Mouse (Mus musculus) MEL (cell line): Measurements from ENCODE around the gene Gm6899. TPM values are rescaled to one million over a fixed set of nuclear protein-coding genes. Genes with fewer than 3 reads are reported as not detected.

Experiments
- DNase-seq: peaks from one replicate; pipeline ENCODE4 v3.0.0; 2011; ENCODE audit warnings: low read depth, low spot score
- H3K27ac ChIP-seq: 2 replicates; pipeline ENCODE4 v1.5.1; 2012; ENCODE audit warnings: low read depth, mild to moderate bottlenecking, control low read depth, low read length, moderate library complexity; ENCODE audit not compliant: control insufficient read depth
- H3K27me3 ChIP-seq, 2 experiments: fragments of 150-350 bp in 1 of 2; sonication (generic) in 1 of 2; 2 replicates each; pipeline ENCODE4 v1.6.1; 2012; ENCODE audit warnings: low read length in 2 of 2, mild to moderate bottlenecking in 2 of 2, improper control_type of control experiment in 1 of 2, moderate library complexity in 1 of 2; ENCODE audit not compliant: insufficient read depth in 2 of 2, control insufficient read depth in 1 of 2
- H3K36me3 ChIP-seq, 2 experiments: 2 replicates each; pipeline ENCODE4 v1.6.1; 2012 to 2014; ENCODE audit warnings: low read length in 2 of 2, improper control_type of control experiment in 1 of 2, inconsistent platforms in 1 of 2, mild to moderate bottlenecking in 1 of 2; ENCODE audit not compliant: insufficient read depth in 2 of 2, control insufficient read depth in 1 of 2
- H3K4me1 ChIP-seq, 2 experiments: fragments of 150-350 bp in 1 of 2; sonication (generic) in 1 of 2; 2 replicates each; pipeline ENCODE4 v1.6.1; 2012; ENCODE audit warnings: low read length in 2 of 2, improper control_type of control experiment in 1 of 2, mild to moderate bottlenecking in 1 of 2; ENCODE audit not compliant: insufficient read depth in 2 of 2, control insufficient read depth in 1 of 2
- H3K4me3 ChIP-seq, 2 experiments: fragments of 150-350 bp in 1 of 2; sonication (generic) in 1 of 2; 2 replicates each; pipeline ENCODE4 v1.5.1; 2012; ENCODE audit warnings: low read depth in 2 of 2, low read length in 2 of 2, mild to moderate bottlenecking in 2 of 2, moderate library complexity in 2 of 2, control low read depth in 1 of 2, improper control_type of control experiment in 1 of 2; ENCODE audit not compliant: control insufficient read depth in 1 of 2, insufficient read depth in 1 of 2
- H3K79me2 ChIP-seq: 2 replicates; pipeline ENCODE4 v1.6.1; 2012; ENCODE audit warnings: mild to moderate bottlenecking, low read length, moderate library complexity; ENCODE audit not compliant: control insufficient read depth, poor library complexity, insufficient read depth
- H3K9ac ChIP-seq: 2 replicates; pipeline ENCODE4 v1.6.1; 2012; ENCODE audit warnings: low read depth, mild to moderate bottlenecking, control low read depth, low read length, moderate library complexity; ENCODE audit not compliant: control insufficient read depth, poor library complexity, severe bottlenecking
- H3K9me3 ChIP-seq: fragments of 150-350 bp; sonication (generic); replicated peaks from 2 replicates; pipeline ENCODE4 v1.6.1; 2012; ENCODE audit warnings: mild to moderate bottlenecking, low read length, improper control_type of control experiment, moderate library complexity; ENCODE audit not compliant: insufficient read depth
- CHD1 ChIP-seq: IDR thresholded peaks from 2 replicates; pipeline ENCODE4 v1.6.1; 2012; ENCODE audit warnings: low read depth, mild to moderate bottlenecking, inconsistent platforms, low read length, improper control_type of control experiment
- CHD2 ChIP-seq: IDR thresholded peaks from 2 replicates; pipeline ENCODE4 v1.6.1; 2011; ENCODE audit warnings: low read length, improper control_type of control experiment
- E2F4 ChIP-seq: IDR thresholded peaks from 2 replicates; pipeline ENCODE4 v1.6.1; 2011; ENCODE audit warnings: low read depth, low read length, improper control_type of control experiment, borderline replicate concordance
- ELF1 ChIP-seq: IDR thresholded peaks from 2 replicates; pipeline ENCODE4 v1.6.1; 2014; ENCODE audit warnings: low read depth, mild to moderate bottlenecking, inconsistent platforms, low read length, improper control_type of control experiment, moderate library complexity
- EP300 ChIP-seq, 2 experiments: IDR thresholded peaks; 2 replicates each; pipeline ENCODE4 v1.6.1; 2011; ENCODE audit warnings: improper control_type of control experiment in 2 of 2, low read length in 2 of 2, low read depth in 1 of 2, mild to moderate bottlenecking in 1 of 2
- ETS1 ChIP-seq: IDR thresholded peaks from 2 replicates; pipeline ENCODE4 v1.6.1; 2012; ENCODE audit warnings: low read depth, mild to moderate bottlenecking, inconsistent platforms, low read length, improper control_type of control experiment, moderate library complexity
- GATA1 ChIP-seq: IDR thresholded peaks from 2 replicates; pipeline ENCODE4 v1.6.1; 2011; ENCODE audit warnings: low read depth, low read length, improper control_type of control experiment
- MAX ChIP-seq: IDR thresholded peaks from 2 replicates; pipeline ENCODE4 v1.6.1; 2011; ENCODE audit warnings: low read length, improper control_type of control experiment
- MEF2A ChIP-seq: IDR thresholded peaks from 2 replicates; pipeline ENCODE4 v1.6.1; 2014; ENCODE audit warnings: low read depth, mild to moderate bottlenecking, inconsistent platforms, low read length, improper control_type of control experiment; ENCODE audit not compliant: poor library complexity, insufficient replicate concordance, severe bottlenecking; ENCODE audit errors: extremely low read depth
- MYC ChIP-seq: IDR thresholded peaks from 2 replicates; pipeline ENCODE4 v1.6.1; 2011; ENCODE audit warnings: low read depth, mild to moderate bottlenecking, low read length, improper control_type of control experiment, moderate library complexity
- NELFE ChIP-seq: IDR thresholded peaks from 2 replicates; pipeline ENCODE4 v1.6.1; 2011; ENCODE audit warnings: low read depth, low read length, improper control_type of control experiment
- POLR2AphosphoS2 ChIP-seq: IDR thresholded peaks from 2 replicates; pipeline ENCODE4 v1.6.1; 2011; ENCODE audit warnings: low read length, improper control_type of control experiment
- RCOR1 ChIP-seq: IDR thresholded peaks from 2 replicates; pipeline ENCODE4 v1.6.1; 2012; ENCODE audit warnings: low read depth, mild to moderate bottlenecking, inconsistent platforms, low read length, improper control_type of control experiment
- SIN3A ChIP-seq: IDR thresholded peaks from 2 replicates; pipeline ENCODE4 v1.6.1; 2012; ENCODE audit warnings: low read length, improper control_type of control experiment, inconsistent platforms
- TAL1 ChIP-seq: IDR thresholded peaks from 2 replicates; pipeline ENCODE4 v1.6.1; 2012; ENCODE audit warnings: mild to moderate bottlenecking, inconsistent platforms, low read length, moderate library complexity, mixed read lengths
- USF1 ChIP-seq: IDR thresholded peaks from 2 replicates; pipeline ENCODE4 v1.6.1; 2014; ENCODE audit warnings: low read depth, mild to moderate bottlenecking, inconsistent platforms, low read length, improper control_type of control experiment, moderate library complexity
- ZKSCAN1 ChIP-seq: IDR thresholded peaks from 2 replicates; pipeline ENCODE4 v1.6.1; 2012; ENCODE audit warnings: low read depth, mild to moderate bottlenecking, inconsistent platforms, low read length, improper control_type of control experiment, moderate library complexity
- ZNF384 ChIP-seq: IDR thresholded peaks from 2 replicates; pipeline ENCODE4 v1.6.1; 2012; ENCODE audit warnings: low read depth, mild to moderate bottlenecking, inconsistent platforms, low read length, improper control_type of control experiment
- polyA plus RNA-seq, 2 experiments: library from polyadenylated mRNA; stranded (reverse) in 1 of 2; unstranded in 1 of 2; fragments of >175 nt in 1 of 2; fragments of >200 nt in 1 of 2; gene quantifications; 2 replicates each; pipeline versions ENCODE4 v1.2.1 to v1.2.4; 2012; ENCODE audit warnings: low replicate concordance in 2 of 2, low read depth in 1 of 2; ENCODE audit not compliant: insufficient read length in 2 of 2, insufficient read depth in 1 of 2, missing spikeins in 1 of 2
- total RNA-seq: library from RNA; depleted of rRNA; stranded (reverse); fragments of 300-350 nt; gene quantifications from 2 replicates; pipeline ENCODE4 v1.2.3, GENCODE M21; 2012

Gm6899 gene
- total and polyA plus RNA-seq, 3 experiments = not detected

- H3K27me3 ChIP-seq = no peaks in the 10 kb centered on the region
- DNase-seq = no peak
- H3K4me3 ChIP-seq = no peak overlapping the region
- TF ChIP-seq NELFE = no peak
- TF ChIP-seq GATA1 = peak; percentile 67
- H3K4me1 ChIP-seq = peaks cover 37 to 38% of the 10 kb centered on the region in 2 experiments
- no peak overlapping the region for H3K27ac ChIP-seq
- H3K9ac ChIP-seq = no peak overlapping the region
- H3K79me2 ChIP-seq = no peaks in the 10 kb centered on the region
- H3K9me3 ChIP-seq = no peaks in the 10 kb centered on the region
- peaks cover 0 to 54% of the 10 kb centered on the region in 2 experiments; a peak in 2 of 4 replicates for H3K36me3 ChIP-seq
Observed at GRCm38 (mm10) chr11:26598876-26599275, 5.8 kb downstream of the Gm6899 start.

- DNase-seq = peak; percentile 81
- 0 out of 2 replicates have a peak overlapping the region, but pooled peaks have one; percentile 4 for H3K9ac ChIP-seq
- no peaks in the 10 kb centered on the region for H3K9me3 ChIP-seq
- peaks cover 0 to 55% of the 10 kb centered on the region in 2 experiments; a peak in 2 of 4 replicates for H3K36me3 ChIP-seq
- no peaks in the 10 kb centered on the region for H3K79me2 ChIP-seq
- no peak for TF ChIP-seq CHD2
- TF ChIP-seq ELF1 = 0 out of 2 replicates have a peak, but pooled peaks have one; percentile 11
- TF ChIP-seq EP300 (IDR thresholded peaks at IDR 0.05; ENCODE audit: low read depth in 1 of 2, low read length in 2 of 2) = peak; percentile 29 to 41; a peak in 3 of 4 replicates
- TF ChIP-seq ETS1 = 0 out of 2 replicates have a peak, but pooled peaks have one; percentile 21
- TF ChIP-seq RCOR1 = peak; percentile 59; the same call in 1 of the 2 replicates
- TF ChIP-seq, all 39 proteins: peak for 4
- peaks cover 35% of the 10 kb centered on the region in 2 experiments for H3K4me1 ChIP-seq
- H3K27me3 ChIP-seq = no peaks in the 10 kb centered on the region
- H3K27ac ChIP-seq = no peak overlapping the region
- no peak overlapping the region for H3K4me3 ChIP-seq
Observed at GRCm38 (mm10) chr11:26600692-26601091, 7.7 kb downstream of the Gm6899 start.

- DNase-seq = no peak
- no peak overlapping the region for H3K9ac ChIP-seq
Observed at GRCm38 (mm10) chr11:26601571-26602175, 8.6 kb downstream of the Gm6899 start.

More at GRCm38 (mm10) chr11:26601571-26602175, 8.6 kb downstream of the Gm6899 start:
- Histone ChIP-seq H3K4me1 (peaks cover 35% of the 10 kb centered on the region in 2 experiments), H3K79me2 (no peaks in the 10 kb centered on the region), H3K4me3 (no peak overlapping the region), H3K27ac (no peak overlapping the region), H3K27me3 (no peaks in the 10 kb centered on the region)
- TF ChIP-seq TAL1 (no peak), CHD2 (no peak), MEF2A (no peak), MYC (no peak), USF1 (no peak), POLR2AphosphoS2 (no peak), MAX (no peak), GATA1 (no peak), ZKSCAN1 (no peak), E2F4 (no peak), SIN3A (no peak), ZNF384 (no peak), EP300 (IDR thresholded peaks at IDR 0.05; ENCODE audit: low read depth in 1 of 2, low read length in 2 of 2) (no peak), RCOR1 (no peak), CHD1 (no peak)
- TF ChIP-seq, all 39 proteins: peak for 0
- H3K9me3 ChIP-seq = no peaks in the 10 kb centered on the region
- peaks cover 0 to 50% of the 10 kb centered on the region in 2 experiments; a peak in 2 of 4 replicates for H3K36me3 ChIP-seq
